Mouse (Mus musculus) limb, embryonic 14.5 days (tissue): ENCODE measurements at regions not wholly inside any gene's neighbourhood (a gene's known extent, or its start where the extent isn't known, plus 50 kb on each side); places are given as distances from the start of the nearest gene placed in this dataset.

Experiments
- ATAC-seq: fragments of 200-750 bp; cut with Nextera tagmentation; 2 replicates; pipeline ENCODE4 v1.8.0; 2017; ENCODE audit warnings: low read depth, moderate number of reproducible peaks, moderate TSS enrichment; ENCODE audit not compliant: low FRiP score
- DNase-seq: peaks from one replicate; pipeline ENCODE4 v3.0.0-alpha.2; 2015; ENCODE audit warnings: low spot score
- H3K27ac ChIP-seq: fragments of 300-500 bp; sonication (generic); replicated peaks from 2 replicates; pipeline ENCODE4 v1.5.1; 2014; ENCODE audit warnings: low read depth, mild to moderate bottlenecking, low read length, moderate library complexity, mixed read lengths
- H3K27me3 ChIP-seq: fragments of 300-500 bp; sonication (generic); 2 replicates; pipeline ENCODE4 v1.6.1; 2014; ENCODE audit warnings: low read length, mixed read lengths; ENCODE audit not compliant: control insufficient read depth, insufficient read depth
- H3K36me3 ChIP-seq: fragments of 300-500 bp; sonication (generic); 2 replicates; pipeline ENCODE4 v1.6.1; 2014; ENCODE audit warnings: mild to moderate bottlenecking, low read length, moderate library complexity, mixed read lengths; ENCODE audit not compliant: control insufficient read depth, insufficient read depth
- H3K4me1 ChIP-seq: fragments of 300-500 bp; sonication (generic); 2 replicates; pipeline ENCODE4 v1.6.1; 2014; ENCODE audit warnings: antibody characterized with exemption, low read length, mixed read lengths; ENCODE audit not compliant: control insufficient read depth, insufficient read depth
- H3K4me2 ChIP-seq: fragments of 300-500 bp; sonication (generic); replicated peaks from 2 replicates; pipeline ENCODE4 v1.6.1; 2014; ENCODE audit warnings: low read depth, mild to moderate bottlenecking, low read length, moderate library complexity; ENCODE audit not compliant: severe bottlenecking
- H3K4me3 ChIP-seq: fragments of 300-500 bp; sonication (generic); replicated peaks from 2 replicates; pipeline ENCODE4 v1.5.1; 2014; ENCODE audit warnings: low read length
- H3K9ac ChIP-seq: fragments of 300-500 bp; sonication (generic); 2 replicates; pipeline ENCODE4 v1.6.1; 2014; ENCODE audit warnings: mild to moderate bottlenecking, low read depth, low read length, moderate library complexity; ENCODE audit not compliant: severe bottlenecking
- H3K9me3 ChIP-seq: fragments of 300-500 bp; sonication (generic); 2 replicates; pipeline ENCODE4 v1.6.1; 2016; ENCODE audit warnings: low read length; ENCODE audit not compliant: control insufficient read depth
- POLR2A ChIP-seq: fragments of 200-500 bp; IDR thresholded peaks from 2 replicates; pipeline ENCODE4 v1.8.0; 2012; ENCODE audit warnings: inconsistent platforms, mild to moderate bottlenecking, moderate library complexity, borderline replicate concordance; ENCODE audit not compliant: insufficient read depth, insufficient read length; ENCODE audit errors: extremely low read depth
- WGBS: fragments of 180-500 bp; shearing (Covaris S2); extraction: QIAGEN DNeasy Blood & Tissue Kit; methylation state at CpG from one replicate; pipeline ENCODE4 v1.1.7; 2014; 5-methylcytosine and 5-hydroxymethylcytosine counted together

- no peak overlapping the region for H3K4me2 ChIP-seq
- DNase-seq (no peak), ATAC-seq (no peak)
- no peaks in the 10 kb centered on the region for H3K9me3 ChIP-seq
- no peak for TF ChIP-seq POLR2A
- peaks cover 25% of the 10 kb centered on the region for H3K4me1 ChIP-seq
- H3K27me3 ChIP-seq, result no peaks in the 10 kb centered on the region
- 26% methylated on average over 6 of the region's 6 CpGs for WGBS
- no peaks in the 10 kb centered on the region for H3K36me3 ChIP-seq
- H3K4me3 ChIP-seq, result no peak overlapping the region
- H3K9ac ChIP-seq, result no peak overlapping the region
- H3K27ac ChIP-seq, result no peak overlapping the region
Measured at GRCm38 (mm10) chr12:9261662-9262061, 231.9 kb downstream of the Ttc32 start.

GRCm38 (mm10) chr12:9266221-9266620 lies 236.4 kb downstream of the Ttc32 start:
- no peak overlapping the region for H3K4me2 ChIP-seq
- no peaks in the 10 kb centered on the region for H3K27me3 ChIP-seq
- no peak for TF ChIP-seq POLR2A
- H3K4me1 ChIP-seq, result peaks cover 21% of the 10 kb centered on the region
- H3K9ac ChIP-seq, result no peak overlapping the region
- H3K27ac ChIP-seq, result no peak overlapping the region
- 59% methylated on average over 4 of the region's 4 CpGs for WGBS
- H3K36me3 ChIP-seq, result no peaks in the 10 kb centered on the region
- H3K9me3 ChIP-seq, result no peaks in the 10 kb centered on the region
- DNase-seq, result no peak
- no peak for ATAC-seq
- H3K4me3 ChIP-seq, result no peak overlapping the region

- H3K4me2 ChIP-seq, result no peak overlapping the region
- TF ChIP-seq POLR2A, result no peak
- DNase-seq, result peak; percentile 31
- no peaks in the 10 kb centered on the region for H3K36me3 ChIP-seq
- no peak overlapping the region for H3K27ac ChIP-seq
- no peak overlapping the region for H3K9ac ChIP-seq
- H3K27me3 ChIP-seq, result no peaks in the 10 kb centered on the region
- 46% methylated on average over 2 of the region's 2 CpGs for WGBS
- no peak overlapping the region for H3K4me3 ChIP-seq
- H3K9me3 ChIP-seq, result no peaks in the 10 kb centered on the region
- no peak; the same call in 1 of the 2 replicates for ATAC-seq
- peaks cover 12% of the 10 kb centered on the region; the same call in 1 of the 2 replicates for H3K4me1 ChIP-seq
Measured at GRCm38 (mm10) chr12:9271484-9271883, 241.7 kb downstream of the Ttc32 start.

- ATAC-seq (no peak), DNase-seq (no peak)
- 68% methylated on average over 1 of the region's 1 CpGs for WGBS
- H3K36me3 ChIP-seq, result no peaks in the 10 kb centered on the region
- no peak overlapping the region for H3K4me3 ChIP-seq
- no peak for TF ChIP-seq POLR2A
- no peak overlapping the region for H3K9ac ChIP-seq
- H3K9me3 ChIP-seq, result no peaks in the 10 kb centered on the region
- H3K4me1 ChIP-seq, result peaks cover 17% of the 10 kb centered on the region
- H3K27ac ChIP-seq, result no peak overlapping the region
- no peaks in the 10 kb centered on the region for H3K27me3 ChIP-seq
- no peak overlapping the region for H3K4me2 ChIP-seq
Measured at GRCm38 (mm10) chr12:9274181-9274580, 244.4 kb downstream of the Ttc32 start.

- DNase-seq, result no peak
- no peak for ATAC-seq
- Histone ChIP-seq H3K27ac (no peak overlapping the region), H3K4me3 (no peak overlapping the region), H3K9ac (no peak overlapping the region), H3K27me3 (no peaks in the 10 kb centered on the region), H3K36me3 (no peaks in the 10 kb centered on the region), H3K4me2 (no peak overlapping the region), H3K4me1 (peaks cover 23% of the 10 kb centered on the region), H3K9me3 (no peaks in the 10 kb centered on the region)
- WGBS, result 44% methylated on average over 7 of the region's 7 CpGs
- TF ChIP-seq POLR2A, result no peak
Measured at GRCm38 (mm10) chr12:9275697-9276096, 245.9 kb downstream of the Ttc32 start.

GRCm38 (mm10) chr12:9278735-9279134 lies 248.9 kb downstream of the Ttc32 start:
- no peaks in the 10 kb centered on the region for H3K36me3 ChIP-seq
- no peaks in the 10 kb centered on the region for H3K27me3 ChIP-seq
- no peaks in the 10 kb centered on the region for H3K9me3 ChIP-seq
- no peak overlapping the region for H3K4me2 ChIP-seq
- peaks cover 20% of the 10 kb centered on the region for H3K4me1 ChIP-seq
- H3K9ac ChIP-seq, result no peak overlapping the region
- DNase-seq, result peak; percentile 51
- no peak for TF ChIP-seq POLR2A
- ATAC-seq, result peak; percentile 39; the same call in 1 of the 2 replicates
- 27% methylated on average over 5 of the region's 5 CpGs for WGBS
- 0 out of 2 replicates have a peak overlapping the region, but pooled peaks have one; percentile 26 for H3K27ac ChIP-seq
- no peak overlapping the region for H3K4me3 ChIP-seq
